Mouse (Mus musculus): ENCODE data around the gene Clstn3. TPM values are rescaled to one million over a fixed set of nuclear protein-coding genes. Genes with fewer than 3 reads are reported as not detected.

The Clstn3 gene
- polyA plus RNA-seq, 1 experiment from 2014 or later = 183 TPM

- 44% methylated on average over 10 of the region's 10 CpGs for WGBS
- Histone ChIP-seq H3K27ac (ENCODE audit: low read length) (no peak overlapping the region), H3K4me1 (ENCODE audit: control insufficient read depth, insufficient read depth, low read length) (no peaks in the 10 kb centered on the region), H3K36me3 (ENCODE audit: control insufficient read depth, insufficient read depth, low read length) (no peaks in the 10 kb centered on the region), H3K9ac (ENCODE audit: low read depth, low read length) (no peak overlapping the region), H3K4me2 (ENCODE audit: low read length) (no peak overlapping the region), H3K9me3 (replicated peaks; ENCODE audit: control insufficient read depth, low read length, poor library complexity, severe bottlenecking) (no peaks in the 10 kb centered on the region), H3K27me3 (ENCODE audit: control insufficient read depth, insufficient read depth, low read depth, low read length) (no peaks in the 10 kb centered on the region), H3K4me3 (ENCODE audit: low read depth, low read length) (no peak overlapping the region)
- no peak for ATAC-seq
These were observed 35.4 kb upstream of the Clstn3 start for GRCm38 (mm10) chr6:124499914-124500566.

- WGBS = 92% methylated on average over 5 of the region's 5 CpGs
These were observed 31.5 kb upstream of the Clstn3 start for GRCm38 (mm10) chr6:124496054-124496453.

GRCm38 (mm10) chr6:124493886-124494285 is 29.3 kb upstream of the Clstn3 start:
- no peak for ATAC-seq
- H3K9me3 ChIP-seq (replicated peaks; ENCODE audit: control insufficient read depth, low read length, poor library complexity, severe bottlenecking) = no peaks in the 10 kb centered on the region
- no peaks in the 10 kb centered on the region for H3K4me1 ChIP-seq (ENCODE audit: control insufficient read depth, insufficient read depth, low read length)
- H3K27me3 ChIP-seq (ENCODE audit: control insufficient read depth, insufficient read depth, low read depth, low read length) = no peaks in the 10 kb centered on the region
- H3K4me3 ChIP-seq (ENCODE audit: low read depth, low read length) = no peak overlapping the region
- no peak overlapping the region for H3K4me2 ChIP-seq (ENCODE audit: low read length)
- H3K36me3 ChIP-seq (ENCODE audit: control insufficient read depth, insufficient read depth, low read length) = no peaks in the 10 kb centered on the region
- H3K9ac ChIP-seq (ENCODE audit: low read depth, low read length) = no peak overlapping the region
- WGBS = 88% methylated on average over 5 of the region's 5 CpGs
- no peak overlapping the region for H3K27ac ChIP-seq (ENCODE audit: low read length)

More at GRCm38 (mm10) chr6:124496054-124496453, 31.5 kb upstream of the Clstn3 start:
- Histone ChIP-seq H3K27ac (ENCODE audit: low read length) (no peak overlapping the region), H3K9ac (ENCODE audit: low read depth, low read length) (no peak overlapping the region), H3K27me3 (ENCODE audit: control insufficient read depth, insufficient read depth, low read depth, low read length) (no peaks in the 10 kb centered on the region), H3K4me2 (ENCODE audit: low read length) (no peak overlapping the region), H3K4me3 (ENCODE audit: low read depth, low read length) (no peak overlapping the region), H3K4me1 (ENCODE audit: control insufficient read depth, insufficient read depth, low read length) (no peaks in the 10 kb centered on the region), H3K36me3 (ENCODE audit: control insufficient read depth, insufficient read depth, low read length) (no peaks in the 10 kb centered on the region), H3K9me3 (replicated peaks; ENCODE audit: control insufficient read depth, low read length, poor library complexity, severe bottlenecking) (no peaks in the 10 kb centered on the region)
- no peak for ATAC-seq

GRCm38 (mm10) chr6:124492842-124493561 is 28.4 kb upstream of the Clstn3 start, which contains the start of gene C1rl:
Gene C1rl (plus strand): TSS chr6:124493113.
- H3K9me3 ChIP-seq (replicated peaks; ENCODE audit: control insufficient read depth, low read length, poor library complexity, severe bottlenecking) = no peaks in the 10 kb centered on the region
- H3K4me2 ChIP-seq (ENCODE audit: low read length) = no peak within 1 kb of the TSS
- H3K4me3 ChIP-seq (ENCODE audit: low read depth, low read length) = no peak within 1 kb of the TSS
- no peaks in the 10 kb centered on the region for H3K27me3 ChIP-seq (ENCODE audit: control insufficient read depth, insufficient read depth, low read depth, low read length)
- WGBS = 51% methylated on average over 3 of the region's 4 CpGs
- peak; percentile 70; the same call in 1 of the 2 replicates for ATAC-seq
- no peaks in the 10 kb centered on the region for H3K4me1 ChIP-seq (ENCODE audit: control insufficient read depth, insufficient read depth, low read length)
- no peak within 1 kb of the TSS for H3K27ac ChIP-seq (ENCODE audit: low read length)
- H3K36me3 ChIP-seq (ENCODE audit: control insufficient read depth, insufficient read depth, low read length) = no peaks in the 10 kb centered on the region
- H3K9ac ChIP-seq (ENCODE audit: low read depth, low read length) = no peak within 1 kb of the TSS

- no peaks in the 10 kb centered on the region for H3K4me1 ChIP-seq (ENCODE audit: control insufficient read depth, insufficient read depth, low read length)
- no peaks in the 10 kb centered on the region for H3K36me3 ChIP-seq (ENCODE audit: control insufficient read depth, insufficient read depth, low read length)
- H3K9me3 ChIP-seq (replicated peaks; ENCODE audit: control insufficient read depth, low read length, poor library complexity, severe bottlenecking) = no peaks in the 10 kb centered on the region
- 79% methylated on average over 6 of the region's 6 CpGs for WGBS
- no peak overlapping the region for H3K4me2 ChIP-seq (ENCODE audit: low read length)
- no peaks in the 10 kb centered on the region for H3K27me3 ChIP-seq (ENCODE audit: control insufficient read depth, insufficient read depth, low read depth, low read length)
- no peak for ATAC-seq
- no peak overlapping the region for H3K4me3 ChIP-seq (ENCODE audit: low read depth, low read length)
- H3K9ac ChIP-seq (ENCODE audit: low read depth, low read length) = no peak overlapping the region
- no peak overlapping the region for H3K27ac ChIP-seq (ENCODE audit: low read length)
These were observed 26.8 kb upstream of the Clstn3 start for GRCm38 (mm10) chr6:124491427-124491826.

GRCm38 (mm10) chr6:124488952-124489351 is 24.4 kb upstream of the Clstn3 start:
- Histone ChIP-seq H3K36me3 (ENCODE audit: control insufficient read depth, insufficient read depth, low read length) (no peaks in the 10 kb centered on the region), H3K9me3 (replicated peaks; ENCODE audit: control insufficient read depth, low read length, poor library complexity, severe bottlenecking) (no peaks in the 10 kb centered on the region), H3K4me2 (ENCODE audit: low read length) (no peak overlapping the region), H3K9ac (ENCODE audit: low read depth, low read length) (no peak overlapping the region), H3K4me3 (ENCODE audit: low read depth, low read length) (no peak overlapping the region), H3K4me1 (ENCODE audit: control insufficient read depth, insufficient read depth, low read length) (no peaks in the 10 kb centered on the region), H3K27me3 (ENCODE audit: control insufficient read depth, insufficient read depth, low read depth, low read length) (no peaks in the 10 kb centered on the region), H3K27ac (ENCODE audit: low read length) (no peak overlapping the region)
- no peak for ATAC-seq
- WGBS = 77% methylated on average over 4 of the region's 4 CpGs

GRCm38 (mm10) chr6:124487509-124487908 is 22.9 kb upstream of the Clstn3 start:
- H3K27ac ChIP-seq (ENCODE audit: low read length) = no peak overlapping the region
- no peaks in the 10 kb centered on the region for H3K27me3 ChIP-seq (ENCODE audit: control insufficient read depth, insufficient read depth, low read depth, low read length)
- no peaks in the 10 kb centered on the region for H3K4me1 ChIP-seq (ENCODE audit: control insufficient read depth, insufficient read depth, low read length)
- ATAC-seq = no peak
- H3K4me2 ChIP-seq (ENCODE audit: low read length) = no peak overlapping the region
- WGBS = 66% methylated on average over 2 of the region's 2 CpGs
- H3K9me3 ChIP-seq (replicated peaks; ENCODE audit: control insufficient read depth, low read length, poor library complexity, severe bottlenecking) = no peaks in the 10 kb centered on the region
- H3K9ac ChIP-seq (ENCODE audit: low read depth, low read length) = no peak overlapping the region
- H3K36me3 ChIP-seq (ENCODE audit: control insufficient read depth, insufficient read depth, low read length) = no peaks in the 10 kb centered on the region
- H3K4me3 ChIP-seq (ENCODE audit: low read depth, low read length) = no peak overlapping the region

- H3K4me1 ChIP-seq (ENCODE audit: control insufficient read depth, insufficient read depth, low read length) = no peaks in the 10 kb centered on the region
- H3K27ac ChIP-seq (ENCODE audit: low read length) = no peak overlapping the region
- 28% methylated on average over 21 of the region's 21 CpGs for WGBS
- peak overlapping the region; percentile 26 for H3K4me3 ChIP-seq (ENCODE audit: low read depth, low read length)
- no peaks in the 10 kb centered on the region for H3K9me3 ChIP-seq (replicated peaks; ENCODE audit: control insufficient read depth, low read length, poor library complexity, severe bottlenecking)
- H3K4me2 ChIP-seq (ENCODE audit: low read length) = peak overlapping the region; percentile 47
- ATAC-seq = peak; percentile 95
- no peaks in the 10 kb centered on the region for H3K36me3 ChIP-seq (ENCODE audit: control insufficient read depth, insufficient read depth, low read length)
- no peaks in the 10 kb centered on the region for H3K27me3 ChIP-seq (ENCODE audit: control insufficient read depth, insufficient read depth, low read depth, low read length)
- H3K9ac ChIP-seq (ENCODE audit: low read depth, low read length) = 0 out of 2 replicates have a peak overlapping the region, but pooled peaks have one; percentile 26
These were observed 21.0 kb upstream of the Clstn3 start for GRCm38 (mm10) chr6:124485414-124486144.

All from midbrain, embryonic 16.5 days (tissue).